Mouse (Mus musculus): ENCODE results near the gene Slc34a3. TPM values are rescaled to one million over a fixed set of nuclear protein-coding genes. Genes with fewer than 3 reads are reported as not detected.

The Slc34a3 gene
- polyA plus RNA-seq, 1 experiment from 2014 or later, result 1.9 TPM

Other genes starting within 250 kb of the Slc34a3 start
- gene Nsmf, start 180.0 kb downstream of the Slc34a3 start, polyA plus RNA-seq (2015; fragmentation: Nextera tagmentation; extraction: Ambion mirVana), result 101 and 103 TPM in 2 replicates
- gene Entpd8, start 154.1 kb downstream of the Slc34a3 start, polyA plus RNA-seq (2015; fragmentation: Nextera tagmentation; extraction: Ambion mirVana), result 8.6 and 10.0 TPM in 2 replicates
- 0.39 and 0.65 TPM in 2 replicates for gene Noxa1, start 139.2 kb downstream of the Slc34a3 start, polyA plus RNA-seq (2015; fragmentation: Nextera tagmentation; extraction: Ambion mirVana)
- gene Nrarp, start 53.6 kb downstream of the Slc34a3 start, polyA plus RNA-seq (2015; fragmentation: Nextera tagmentation; extraction: Ambion mirVana), result 18.4 and 18.8 TPM in 2 replicates
- 16.0 and 16.8 TPM in 2 replicates for gene Tor4a, start 37.5 kb downstream of the Slc34a3 start, polyA plus RNA-seq (2015; fragmentation: Nextera tagmentation; extraction: Ambion mirVana)
- gene Nelfb, start 22.9 kb downstream of the Slc34a3 start, polyA plus RNA-seq (2015; fragmentation: Nextera tagmentation; extraction: Ambion mirVana), result 131 and 138 TPM in 2 replicates
- gene Stpg3, start 19.7 kb downstream of the Slc34a3 start, polyA plus RNA-seq (2015; fragmentation: Nextera tagmentation; extraction: Ambion mirVana), result 0.54 and 0.82 TPM in 2 replicates
- 0.37 TPM in 1 of 2 replicates, not detected in the other for gene Fam166a, start 15.6 kb downstream of the Slc34a3 start, polyA plus RNA-seq (2015; fragmentation: Nextera tagmentation; extraction: Ambion mirVana)
- 627 and 671 TPM in 2 replicates for gene Tubb4b, start 9.7 kb downstream of the Slc34a3 start, polyA plus RNA-seq (2015; fragmentation: Nextera tagmentation; extraction: Ambion mirVana)
- 0.55 and 0.69 TPM in 2 replicates for gene Rnf224, start 2.4 kb upstream of the Slc34a3 start, polyA plus RNA-seq (2015; fragmentation: Nextera tagmentation; extraction: Ambion mirVana)
- gene Rnf208, start 7.9 kb upstream of the Slc34a3 start, polyA plus RNA-seq (2015; fragmentation: Nextera tagmentation; extraction: Ambion mirVana), result 24.0 and 26.3 TPM in 2 replicates
- gene Cysrt1, start 8.1 kb upstream of the Slc34a3 start, polyA plus RNA-seq (2015; fragmentation: Nextera tagmentation; extraction: Ambion mirVana), result 0.21 and 0.30 TPM in 2 replicates
- 6.1 and 7.0 TPM in 2 replicates for gene AL732309.1, start 12.5 kb upstream of the Slc34a3 start, polyA plus RNA-seq (2015; fragmentation: Nextera tagmentation; extraction: Ambion mirVana)
- 24.8 and 25.6 TPM in 2 replicates for gene Tmem203, start 21.1 kb upstream of the Slc34a3 start, polyA plus RNA-seq (2015; fragmentation: Nextera tagmentation; extraction: Ambion mirVana)
- gene Tprn, start 28.3 kb upstream of the Slc34a3 start, polyA plus RNA-seq (2015; fragmentation: Nextera tagmentation; extraction: Ambion mirVana), result 12.0 and 12.1 TPM in 2 replicates
- 209 and 211 TPM in 2 replicates for gene Ssna1, start 38.1 kb upstream of the Slc34a3 start, polyA plus RNA-seq (2015; fragmentation: Nextera tagmentation; extraction: Ambion mirVana)
- 146 and 152 TPM in 2 replicates for gene Anapc2, start 38.1 kb upstream of the Slc34a3 start, polyA plus RNA-seq (2015; fragmentation: Nextera tagmentation; extraction: Ambion mirVana)
- gene Tmem210, start 53.8 kb upstream of the Slc34a3 start, polyA plus RNA-seq (2015; fragmentation: Nextera tagmentation; extraction: Ambion mirVana), result not detected in 2 replicates
- not detected in 2 replicates for gene Lrrc26, start 55.6 kb upstream of the Slc34a3 start, polyA plus RNA-seq (2015; fragmentation: Nextera tagmentation; extraction: Ambion mirVana)
- gene Grin1, start 84.8 kb upstream of the Slc34a3 start, polyA plus RNA-seq (2015; fragmentation: Nextera tagmentation; extraction: Ambion mirVana), result 0.22 and 0.60 TPM in 2 replicates
- gene Man1b1, start 98.0 kb upstream of the Slc34a3 start, polyA plus RNA-seq (2015; fragmentation: Nextera tagmentation; extraction: Ambion mirVana), result 53.7 and 57.5 TPM in 2 replicates
- gene Dpp7, start 122.0 kb upstream of the Slc34a3 start, polyA plus RNA-seq (2015; fragmentation: Nextera tagmentation; extraction: Ambion mirVana), result 32.8 and 33.2 TPM in 2 replicates
- 38.9 and 49.2 TPM in 2 replicates for gene Uap1l1, start 131.3 kb upstream of the Slc34a3 start, polyA plus RNA-seq (2015; fragmentation: Nextera tagmentation; extraction: Ambion mirVana)
- 39.3 and 41.2 TPM in 2 replicates for gene Sapcd2, start 138.0 kb upstream of the Slc34a3 start, polyA plus RNA-seq (2015; fragmentation: Nextera tagmentation; extraction: Ambion mirVana)
- gene Entpd2, start 161.5 kb upstream of the Slc34a3 start, polyA plus RNA-seq (2015; fragmentation: Nextera tagmentation; extraction: Ambion mirVana), result 5.5 and 6.4 TPM in 2 replicates
- 52.4 and 58.3 TPM in 2 replicates for gene Npdc1, start 165.0 kb upstream of the Slc34a3 start, polyA plus RNA-seq (2015; fragmentation: Nextera tagmentation; extraction: Ambion mirVana)
- not detected in 2 replicates for gene Fut7, start 188.9 kb upstream of the Slc34a3 start, polyA plus RNA-seq (2015; fragmentation: Nextera tagmentation; extraction: Ambion mirVana)
- 12.7 and 14.3 TPM in 2 replicates for gene Abca2, start 194.3 kb upstream of the Slc34a3 start, polyA plus RNA-seq (2015; fragmentation: Nextera tagmentation; extraction: Ambion mirVana)
- 3.9 and 8.5 TPM in 2 replicates for gene Clic3, start 222.5 kb upstream of the Slc34a3 start, polyA plus RNA-seq (2015; fragmentation: Nextera tagmentation; extraction: Ambion mirVana)
- 33.8 and 35.9 TPM in 2 replicates for gene Paxx, start 226.7 kb upstream of the Slc34a3 start, polyA plus RNA-seq (2015; fragmentation: Nextera tagmentation; extraction: Ambion mirVana)
- gene Ptgds, start 235.7 kb upstream of the Slc34a3 start, polyA plus RNA-seq (2015; fragmentation: Nextera tagmentation; extraction: Ambion mirVana), result 1.8 and 4.7 TPM in 2 replicates

All from kidney, embryonic 16.5 days (tissue).